Mouse (Mus musculus) megakaryocyte-erythroid progenitor cell, adult 5-6 weeks (primary cell): Measurements from ENCODE around the gene Smpd4. TPM values are rescaled to one million over a fixed set of nuclear protein-coding genes. Genes with fewer than 3 reads are reported as not detected.

Source experiments
- ATAC-seq: replicated peaks from 2 replicates; pipeline ENCODE4 v1.8.0; 2016; ENCODE audit warnings: mild to moderate bottlenecking, inconsistent platforms; ENCODE audit not compliant: severe bottlenecking, poor library complexity, low FRiP score, low TSS enrichment
- total RNA-seq, 2 experiments: library from RNA; stranded (forward) in 1 of 2; stranded (reverse) in 1 of 2; fragments of 200-1000, 215-1000 nt in 1 of 2; fragments of >200 nt in 1 of 2; fragmentation: Nextera tagmentation in 1 of 2; gene quantifications; 2 replicates each; pipeline ENCODE4 v1.2.3; 2014 to 2017

Smpd4 gene
- total RNA-seq, 2 experiments from 2014 or later, result 83.2 to 152 TPM

DNA sequence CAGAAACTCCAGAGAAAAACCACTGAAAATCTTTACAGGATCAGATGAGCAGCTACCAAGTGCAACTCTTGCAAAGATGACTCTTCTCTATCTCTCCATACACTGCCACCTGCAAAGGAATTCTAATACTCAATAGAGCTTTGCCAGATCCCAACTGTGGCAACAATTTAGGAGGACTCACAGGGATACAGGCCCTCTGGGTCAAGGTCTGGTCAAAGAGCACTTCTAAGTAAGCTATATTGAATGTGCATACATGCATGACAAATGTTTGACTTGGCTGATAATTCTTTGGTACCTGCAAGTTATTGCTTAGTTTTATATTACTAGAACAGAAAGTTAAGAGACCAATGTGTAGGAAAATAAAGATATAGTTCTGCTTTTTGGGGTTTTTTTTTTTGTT is 46.4 kb downstream of the Smpd4 start:
- ATAC-seq, result no peak

DNA sequence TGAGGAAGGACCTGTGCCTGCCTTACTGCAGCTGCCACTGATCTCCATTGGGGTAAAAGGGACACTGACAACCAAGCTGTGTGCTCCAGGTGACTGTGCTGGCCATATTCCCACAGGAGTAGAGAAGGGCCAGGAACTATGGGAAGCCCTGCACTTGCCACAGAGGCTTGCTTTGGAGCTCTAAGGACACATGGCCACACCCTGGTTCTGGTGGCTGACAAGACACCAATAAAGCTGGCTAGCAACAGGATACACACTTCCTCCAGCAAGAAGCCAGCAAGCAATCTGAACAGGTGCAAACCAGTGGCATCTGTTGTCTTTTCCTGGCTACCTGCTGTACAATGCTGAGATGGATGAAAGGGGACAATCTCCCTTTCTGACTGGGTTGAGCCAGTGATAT is 50.7 kb downstream of the Smpd4 start:
- ATAC-seq, result no peak

Other genes with a start within 250 kb of the Smpd4 start
- gene Snap29, start 213.4 kb upstream of the Smpd4 start, total RNA-seq (2014; fragmentation: Nextera tagmentation), result 17.1 and 19.0 TPM in 2 replicates
- gene Snap29, start 213.4 kb upstream of the Smpd4 start, total RNA-seq (2017), result 17.3 and 18.3 TPM in 2 replicates
- 53.5 and 71.9 TPM in 2 replicates for gene Pi4ka, start 213.0 kb upstream of the Smpd4 start, total RNA-seq (2014; fragmentation: Nextera tagmentation)
- 21.9 and 44.8 TPM in 2 replicates for gene Pi4ka, start 213.0 kb upstream of the Smpd4 start, total RNA-seq (2017)
- 21.5 and 29.3 TPM in 2 replicates for gene Crkl, start 167.4 kb upstream of the Smpd4 start, total RNA-seq (2014; fragmentation: Nextera tagmentation)
- 21.6 and 33.5 TPM in 2 replicates for gene Crkl, start 167.4 kb upstream of the Smpd4 start, total RNA-seq (2017)
- gene Aifm3, start 129.7 kb upstream of the Smpd4 start, total RNA-seq (2014; fragmentation: Nextera tagmentation), result 0.42 TPM in 1 of 2 replicates, not detected in the other
- not detected in 2 replicates for gene Aifm3, start 129.7 kb upstream of the Smpd4 start, total RNA-seq (2017)
- 71.8 and 72.1 TPM in 2 replicates for gene Lztr1, start 110.7 kb upstream of the Smpd4 start, total RNA-seq (2014; fragmentation: Nextera tagmentation)
- 50.4 and 55.4 TPM in 2 replicates for gene Lztr1, start 110.7 kb upstream of the Smpd4 start, total RNA-seq (2017)
- gene Thap7, start 88.2 kb upstream of the Smpd4 start, total RNA-seq (2014; fragmentation: Nextera tagmentation), result 18.2 and 27.1 TPM in 2 replicates
- 23.3 and 45.1 TPM in 2 replicates for gene Thap7, start 88.2 kb upstream of the Smpd4 start, total RNA-seq (2017)
- not detected in 2 replicates for gene Lrrc74b, start 58.1 kb upstream of the Smpd4 start, total RNA-seq (2014; fragmentation: Nextera tagmentation)
- gene Lrrc74b, start 58.1 kb upstream of the Smpd4 start, total RNA-seq (2017), result 0.05 TPM in 1 of 2 replicates, not detected in the other
- gene P2rx6, start 57.5 kb upstream of the Smpd4 start, total RNA-seq (2014; fragmentation: Nextera tagmentation), result not detected in 2 replicates
- gene P2rx6, start 57.5 kb upstream of the Smpd4 start, total RNA-seq (2017), result not detected in 2 replicates
- 10.8 and 13.9 TPM in 2 replicates for gene Slc7a4, start 36.1 kb upstream of the Smpd4 start, total RNA-seq (2014; fragmentation: Nextera tagmentation)
- gene Slc7a4, start 36.1 kb upstream of the Smpd4 start, total RNA-seq (2017), result 5.2 and 7.6 TPM in 2 replicates
- gene Ccdc74a, start 27.1 kb downstream of the Smpd4 start, total RNA-seq (2014; fragmentation: Nextera tagmentation), result 1.3 and 13.1 TPM in 2 replicates
- 0.42 and 9.2 TPM in 2 replicates for gene Ccdc74a, start 27.1 kb downstream of the Smpd4 start, total RNA-seq (2017)
- gene Med15, start 113.5 kb downstream of the Smpd4 start, total RNA-seq (2014; fragmentation: Nextera tagmentation), result 81.6 and 102 TPM in 2 replicates
- 21.5 and 22.6 TPM in 2 replicates for gene Med15, start 113.5 kb downstream of the Smpd4 start, total RNA-seq (2017)
- 34.5 and 35.6 TPM in 2 replicates for gene Klhl22, start 140.3 kb downstream of the Smpd4 start, total RNA-seq (2014; fragmentation: Nextera tagmentation)
- gene Klhl22, start 140.3 kb downstream of the Smpd4 start, total RNA-seq (2017), result 26.6 and 65.5 TPM in 2 replicates
- not detected in 2 replicates for gene Scarf2, start 177.9 kb downstream of the Smpd4 start, total RNA-seq (2014; fragmentation: Nextera tagmentation)
- gene Scarf2, start 177.9 kb downstream of the Smpd4 start, total RNA-seq (2017), result not detected in 2 replicates
- gene B830017H08Rik, start 213.8 kb downstream of the Smpd4 start, total RNA-seq (2014; fragmentation: Nextera tagmentation), result not detected in 2 replicates
- gene B830017H08Rik, start 213.8 kb downstream of the Smpd4 start, total RNA-seq (2017), result not detected in 2 replicates
- 3.5 and 6.9 TPM in 2 replicates for gene Car15, start 219.0 kb downstream of the Smpd4 start, total RNA-seq (2014; fragmentation: Nextera tagmentation)
- 2.2 and 3.4 TPM in 2 replicates for gene Car15, start 219.0 kb downstream of the Smpd4 start, total RNA-seq (2017)